Mouse (Mus musculus): Measurements from ENCODE around the gene Ifngr1.
A peak's percentile ranks its signal among the peaks of the same experiment; 100 is the strongest.

Gene Ifngr1

GRCm38 (mm10) chr10:19591641-19592441 is at the start of gene Ifngr1:
Gene Ifngr1 (plus strand): TSS chr10:19591949.
- peak; percentile 96 for DNase-seq (ENCODE audit: extremely low read depth, low read depth, low spot score)

- no peak for DNase-seq (ENCODE audit: extremely low read depth, low read depth, low spot score)
Measured at GRCm38 (mm10) chr10:19546825-19547224, 44.9 kb upstream of the Ifngr1 start.

- DNase-seq (ENCODE audit: extremely low read depth, low read depth, low spot score), result no peak
Measured at GRCm38 (mm10) chr10:19548016-19548415, 43.7 kb upstream of the Ifngr1 start.

GRCm38 (mm10) chr10:19548491-19548890 is 43.3 kb upstream of the Ifngr1 start:
- DNase-seq (ENCODE audit: extremely low read depth, low read depth, low spot score), result no peak

GRCm38 (mm10) chr10:19551585-19551984 is 40.2 kb upstream of the Ifngr1 start:
- DNase-seq (ENCODE audit: extremely low read depth, low read depth, low spot score), result no peak

GRCm38 (mm10) chr10:19553857-19554256 is 37.9 kb upstream of the Ifngr1 start:
- DNase-seq (ENCODE audit: extremely low read depth, low read depth, low spot score), result no peak

GRCm38 (mm10) chr10:19557696-19558095 is 34.1 kb upstream of the Ifngr1 start:
- no peak for DNase-seq (ENCODE audit: extremely low read depth, low read depth, low spot score)

- no peak for DNase-seq (ENCODE audit: extremely low read depth, low read depth, low spot score)
Measured at GRCm38 (mm10) chr10:19559565-19560165, 32.1 kb upstream of the Ifngr1 start.

- no peak for DNase-seq (ENCODE audit: extremely low read depth, low read depth, low spot score)
Measured at GRCm38 (mm10) chr10:19562598-19562997, 29.2 kb upstream of the Ifngr1 start.

GRCm38 (mm10) chr10:19563443-19563861 is 28.3 kb upstream of the Ifngr1 start:
- DNase-seq (ENCODE audit: extremely low read depth, low read depth, low spot score), result no peak

- no peak for DNase-seq (ENCODE audit: extremely low read depth, low read depth, low spot score)
Measured at GRCm38 (mm10) chr10:19567481-19567880, 24.3 kb upstream of the Ifngr1 start.

- DNase-seq (ENCODE audit: extremely low read depth, low read depth, low spot score), result no peak
Measured at GRCm38 (mm10) chr10:19570288-19570687, 21.5 kb upstream of the Ifngr1 start.

- no peak for DNase-seq (ENCODE audit: extremely low read depth, low read depth, low spot score)
Measured at GRCm38 (mm10) chr10:19570716-19571115, 21.0 kb upstream of the Ifngr1 start.

GRCm38 (mm10) chr10:19577571-19577970 is 14.2 kb upstream of the Ifngr1 start:
- DNase-seq (ENCODE audit: extremely low read depth, low read depth, low spot score), result no peak

GRCm38 (mm10) chr10:19578001-19578400 is 13.7 kb upstream of the Ifngr1 start:
- DNase-seq (ENCODE audit: extremely low read depth, low read depth, low spot score), result no peak

- DNase-seq (ENCODE audit: extremely low read depth, low read depth, low spot score), result no peak
Measured at GRCm38 (mm10) chr10:19578409-19578986, 13.3 kb upstream of the Ifngr1 start.

- DNase-seq (ENCODE audit: extremely low read depth, low read depth, low spot score), result no peak
Measured at GRCm38 (mm10) chr10:19580660-19581059, 11.1 kb upstream of the Ifngr1 start.

GRCm38 (mm10) chr10:19581844-19582582 is 9.7 kb upstream of the Ifngr1 start:
- DNase-seq (ENCODE audit: extremely low read depth, low read depth, low spot score), result no peak

- no peak for DNase-seq (ENCODE audit: extremely low read depth, low read depth, low spot score)
Measured at GRCm38 (mm10) chr10:19582806-19583430, 8.8 kb upstream of the Ifngr1 start.

GRCm38 (mm10) chr10:19584064-19584463 is 7.7 kb upstream of the Ifngr1 start:
- DNase-seq (ENCODE audit: extremely low read depth, low read depth, low spot score), result no peak

- DNase-seq (ENCODE audit: extremely low read depth, low read depth, low spot score), result no peak
Measured at GRCm38 (mm10) chr10:19584846-19585245, 6.9 kb upstream of the Ifngr1 start.
